Mouse (Mus musculus) heart, embryonic 10.5 days (tissue): ENCODE measurements around the gene Shq1. TPM values are rescaled to one million over a fixed set of nuclear protein-coding genes. Genes with fewer than 3 reads are reported as not detected.
A peak's percentile ranks its signal among the peaks of the same experiment; 100 is the strongest.

Source experiments
- DNase-seq: peaks from one replicate; pipeline ENCODE4 v3.0.0-alpha.2; 2017; ENCODE audit warnings: low spot score
- H3K27ac ChIP-seq: fragments of 300-500 bp; sonication (generic); 2 replicates; pipeline ENCODE4 v1.5.1; 2016; ENCODE audit warnings: mild to moderate bottlenecking
- H3K27me3 ChIP-seq: fragments of 300-500 bp; sonication (generic); 2 replicates; pipeline ENCODE4 v1.6.1; 2016; ENCODE audit warnings: mild to moderate bottlenecking; ENCODE audit not compliant: poor library complexity, insufficient read depth, severe bottlenecking
- H3K36me3 ChIP-seq: fragments of 300-500 bp; sonication (generic); 2 replicates; pipeline ENCODE4 v1.6.1; 2016; ENCODE audit warnings: mild to moderate bottlenecking, moderate library complexity
- H3K4me1 ChIP-seq: fragments of 300-500 bp; sonication (generic); 2 replicates; pipeline ENCODE4 v1.6.1; 2016; ENCODE audit warnings: mild to moderate bottlenecking
- H3K4me3 ChIP-seq: fragments of 300-500 bp; sonication (generic); 2 replicates; pipeline ENCODE4 v1.5.1; 2016; ENCODE audit warnings: mild to moderate bottlenecking, moderate library complexity
- H3K9me3 ChIP-seq: fragments of 300-500 bp; sonication (generic); 2 replicates; pipeline ENCODE4 v1.6.1; 2016; ENCODE audit warnings: mild to moderate bottlenecking, moderate library complexity
- WGBS: fragments of 180-500 bp; shearing (Covaris S2); methylation state at CpG from one replicate; pipeline ENCODE4 v1.1.7; 2016; 5-methylcytosine and 5-hydroxymethylcytosine counted together
- polyA plus RNA-seq: library from polyadenylated mRNA; unstranded; fragments of >200 nt; fragmentation: Nextera tagmentation; extraction: Ambion mirVana; gene quantifications from 2 replicates; pipeline ENCODE4 v1.2.1, GENCODE M21; 2016

Shq1 gene
- polyA plus RNA-seq, 1 experiment from 2014 or later: 17.8 TPM

GRCm38 (mm10) chr6:100704574-100705365 lies 33.8 kb upstream of the Shq1 start, which contains the start of gene Gxylt2:
Gene Gxylt2, plus strand, starts transcription at chr6:100704734.
- Histone ChIP-seq H3K4me1 (peaks cover 14% of the 10 kb centered on the region), H3K4me3 (peak within 1 kb of the TSS; percentile 80), H3K9me3 (no peaks in the 10 kb centered on the region), H3K27ac (peak within 1 kb of the TSS; percentile 84), H3K36me3 (no peaks in the 10 kb centered on the region), H3K27me3 (peaks cover 35% of the 10 kb centered on the region)
- WGBS: under 1% methylated on average over 76 of the region's 77 CpGs
- peak; percentile 84 for DNase-seq

GRCm38 (mm10) chr6:100704197-100704573 lies 33.2 kb upstream of the Shq1 start:
- Histone ChIP-seq H3K9me3 (no peaks in the 10 kb centered on the region), H3K36me3 (no peaks in the 10 kb centered on the region), H3K4me1 (peaks cover 14% of the 10 kb centered on the region), H3K27ac (peak overlapping the region; percentile 84; the same call in 1 of the 2 replicates), H3K4me3 (peak overlapping the region; percentile 80), H3K27me3 (peaks cover 35% of the 10 kb centered on the region)
- 24% methylated on average over 8 of the region's 8 CpGs for WGBS
- DNase-seq: no peak

DNA sequence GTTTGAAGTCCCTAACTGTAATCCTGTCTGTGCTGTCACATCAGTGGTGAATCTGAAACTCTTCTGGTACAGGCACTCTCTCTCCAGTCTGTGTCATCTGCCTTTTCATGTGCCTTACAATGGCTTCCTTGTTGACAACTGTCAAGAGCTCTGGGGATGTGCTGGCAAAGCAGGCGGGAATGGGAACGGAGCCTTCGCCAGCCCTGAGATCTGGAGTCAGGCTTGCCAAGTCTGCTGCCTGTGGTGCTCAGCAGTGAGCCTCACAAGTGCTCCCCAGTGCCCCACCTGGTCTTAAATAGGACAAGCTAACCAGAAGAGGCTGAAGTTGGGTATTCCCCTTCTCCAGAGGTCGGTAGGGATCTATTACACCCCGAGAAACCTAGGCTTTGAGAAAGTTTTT lies 29.8 kb upstream of the Shq1 start:
- H3K27ac ChIP-seq: no peak overlapping the region
- peaks cover 29% of the 10 kb centered on the region for H3K27me3 ChIP-seq
- WGBS: 65% methylated on average over 5 of the region's 5 CpGs
- no peak overlapping the region for H3K4me3 ChIP-seq
- H3K4me1 ChIP-seq: peaks cover 14% of the 10 kb centered on the region
- peak; percentile 35 for DNase-seq
- H3K9me3 ChIP-seq: no peaks in the 10 kb centered on the region
- H3K36me3 ChIP-seq: no peaks in the 10 kb centered on the region

DNA sequence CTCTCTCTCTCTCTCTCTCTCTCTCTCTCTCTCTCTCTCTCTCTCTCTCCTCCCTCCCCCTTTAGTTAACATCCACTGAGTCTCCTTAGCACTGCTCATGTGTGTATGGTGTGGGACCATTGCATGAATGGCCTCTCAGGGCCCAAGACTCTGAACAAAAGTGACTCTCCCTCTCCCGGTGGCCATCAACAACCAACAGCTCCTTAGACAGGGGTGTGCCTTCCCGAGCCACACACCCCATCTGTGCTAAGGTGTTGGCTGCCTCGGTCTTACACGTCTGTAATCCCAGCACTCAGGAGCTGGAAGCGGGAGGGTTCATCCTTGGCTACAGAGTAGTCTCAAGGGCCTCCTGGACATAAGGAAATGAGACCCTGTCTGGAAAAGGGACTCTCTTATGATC lies 29.0 kb upstream of the Shq1 start:
- peak; percentile 67 for DNase-seq
- Histone ChIP-seq H3K4me3 (no peak overlapping the region), H3K27ac (no peak overlapping the region), H3K9me3 (no peaks in the 10 kb centered on the region), H3K36me3 (no peaks in the 10 kb centered on the region), H3K4me1 (peaks cover 8% of the 10 kb centered on the region), H3K27me3 (peaks cover 25% of the 10 kb centered on the region)
- 76% methylated on average over 5 of the region's 5 CpGs for WGBS

GRCm38 (mm10) chr6:100686341-100686740 lies 15.4 kb upstream of the Shq1 start:
- H3K36me3 ChIP-seq: no peaks in the 10 kb centered on the region
- H3K4me3 ChIP-seq: no peak overlapping the region
- no peak overlapping the region for H3K27ac ChIP-seq
- H3K4me1 ChIP-seq: no peaks in the 10 kb centered on the region
- peak; percentile 55 for DNase-seq
- 75% methylated on average over 2 of the region's 2 CpGs for WGBS
- H3K27me3 ChIP-seq: no peaks in the 10 kb centered on the region
- no peaks in the 10 kb centered on the region for H3K9me3 ChIP-seq

- Histone ChIP-seq H3K9me3 (no peaks in the 10 kb centered on the region), H3K4me1 (no peaks in the 10 kb centered on the region), H3K27ac (no peak overlapping the region), H3K4me3 (no peak overlapping the region), H3K27me3 (no peaks in the 10 kb centered on the region), H3K36me3 (no peaks in the 10 kb centered on the region)
- peak; percentile 20 for DNase-seq
- WGBS: 81% methylated on average over 2 of the region's 2 CpGs
These were observed 7.7 kb upstream of the Shq1 start for GRCm38 (mm10) chr6:100678636-100679035.

- DNase-seq: peak; percentile 54
- H3K27me3 ChIP-seq: peaks cover 5% of the 10 kb centered on the region; the same call in 1 of the 2 replicates
- H3K4me3 ChIP-seq: no peak overlapping the region
- no peaks in the 10 kb centered on the region for H3K36me3 ChIP-seq
- 86% methylated on average over 6 of the region's 7 CpGs for WGBS
- H3K4me1 ChIP-seq: no peaks in the 10 kb centered on the region; the same call in 1 of the 2 replicates
- no peak overlapping the region for H3K27ac ChIP-seq
- H3K9me3 ChIP-seq: no peaks in the 10 kb centered on the region
These were observed 5.5 kb upstream of the Shq1 start for GRCm38 (mm10) chr6:100676461-100676860.

DNA sequence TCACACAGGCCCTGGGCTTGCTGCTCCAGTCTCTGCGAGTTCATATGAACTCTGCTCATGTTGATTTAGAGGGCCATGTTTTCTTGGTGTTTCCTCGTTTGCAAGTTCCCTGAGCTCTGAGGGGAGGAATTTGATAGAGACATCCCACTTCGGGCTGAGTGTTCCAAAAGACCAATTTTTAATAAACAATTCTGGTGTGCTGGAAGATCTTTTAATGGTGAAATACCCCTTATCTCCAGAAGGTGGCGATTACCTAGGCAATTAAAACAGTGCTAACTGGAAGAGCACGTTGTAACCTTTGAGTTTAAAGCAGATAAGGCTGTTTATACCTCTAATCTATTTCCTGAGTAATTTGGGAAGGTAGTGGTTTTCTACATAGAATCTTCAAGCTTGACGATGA lies 4.0 kb upstream of the Shq1 start:
- H3K4me1 ChIP-seq: peaks cover 3% of the 10 kb centered on the region; the same call in 1 of the 2 replicates
- no peak overlapping the region for H3K27ac ChIP-seq
- no peak for DNase-seq
- no peak overlapping the region for H3K4me3 ChIP-seq
- H3K9me3 ChIP-seq: no peaks in the 10 kb centered on the region
- H3K27me3 ChIP-seq: peaks cover 5% of the 10 kb centered on the region; the same call in 1 of the 2 replicates
- H3K36me3 ChIP-seq: no peaks in the 10 kb centered on the region
- WGBS: 22% methylated on average over 6 of the region's 6 CpGs

- H3K27me3 ChIP-seq: peaks cover 5% of the 10 kb centered on the region; the same call in 1 of the 2 replicates
- H3K4me3 ChIP-seq: peak overlapping the region; percentile 96
- H3K9me3 ChIP-seq: no peaks in the 10 kb centered on the region
- no peak overlapping the region for H3K27ac ChIP-seq
- peak; percentile 38 for DNase-seq
- H3K4me1 ChIP-seq: peaks cover 10% of the 10 kb centered on the region; the same call in 1 of the 2 replicates
- H3K36me3 ChIP-seq: no peaks in the 10 kb centered on the region
- WGBS: 5% methylated on average over 7 of the region's 7 CpGs
These were observed 444 bp upstream of the Shq1 start for GRCm38 (mm10) chr6:100671401-100671800.

DNA sequence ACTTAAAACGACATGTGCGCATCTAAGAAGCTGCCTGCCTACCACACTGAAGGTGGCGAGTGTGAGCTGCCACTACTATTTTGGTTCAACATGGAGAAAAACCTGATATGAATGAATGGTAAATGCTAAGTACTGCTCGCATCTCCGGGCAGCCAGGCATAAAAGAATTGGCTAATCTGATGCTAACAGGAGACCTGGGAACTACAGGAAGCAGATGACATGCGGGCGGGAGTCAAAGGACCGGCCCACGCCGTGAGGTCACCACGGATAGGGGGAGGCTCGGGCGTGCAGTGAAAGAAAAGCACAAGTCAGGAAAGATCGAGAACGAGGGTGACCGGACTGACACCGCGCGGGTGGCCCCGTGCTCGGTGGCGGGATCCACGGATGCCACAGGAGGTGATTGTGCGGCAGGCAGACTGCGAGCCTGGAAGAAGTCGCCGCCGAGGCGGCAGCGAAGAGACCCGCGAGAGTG lies 551 bp downstream of the Shq1 start:
- WGBS: under 1% methylated on average over 29 of the region's 32 CpGs
- no peaks in the 10 kb centered on the region for H3K36me3 ChIP-seq
- peak overlapping the region; percentile 90 for H3K27ac ChIP-seq

DNA sequence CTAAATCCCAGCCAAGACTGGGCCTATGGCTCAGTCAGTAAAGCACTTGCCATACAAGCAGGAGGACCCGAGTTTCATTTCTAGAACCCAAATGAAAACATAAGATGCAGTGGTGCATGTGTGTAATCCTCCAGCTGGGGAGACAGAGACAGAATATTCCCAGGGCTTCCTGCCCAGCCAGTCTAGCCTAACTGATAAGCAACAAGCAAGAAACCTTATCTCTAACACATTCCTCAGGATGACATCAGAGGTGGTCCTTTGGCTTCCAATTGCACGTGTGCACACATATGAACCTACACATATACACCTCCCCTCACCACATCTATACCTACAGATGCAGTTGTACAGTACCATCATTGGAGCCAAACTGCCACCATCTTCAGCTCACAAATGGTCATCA lies 2.1 kb downstream of the Shq1 start:
- Histone ChIP-seq H3K27me3 (peaks cover 5% of the 10 kb centered on the region; the same call in 1 of the 2 replicates), H3K4me1 (peaks cover 10% of the 10 kb centered on the region; the same call in 1 of the 2 replicates), H3K4me3 (no peak overlapping the region), H3K9me3 (no peaks in the 10 kb centered on the region), H3K36me3 (peaks cover 10% of the 10 kb centered on the region; the same call in 1 of the 2 replicates), H3K27ac (no peak overlapping the region)
- WGBS: 35% methylated on average over 2 of the region's 2 CpGs
- DNase-seq: no peak

More for the DNA sequence above, 551 bp downstream of the Shq1 start:
- peak; percentile 80 for DNase-seq
- peaks cover 10% of the 10 kb centered on the region; the same call in 1 of the 2 replicates for H3K4me1 ChIP-seq
- peaks cover 5% of the 10 kb centered on the region; the same call in 1 of the 2 replicates for H3K27me3 ChIP-seq
- H3K4me3 ChIP-seq: peak overlapping the region; percentile 96
- no peaks in the 10 kb centered on the region for H3K9me3 ChIP-seq

- Histone ChIP-seq H3K27me3 (peaks cover 5% of the 10 kb centered on the region; the same call in 1 of the 2 replicates), H3K36me3 (peaks cover 22% of the 10 kb centered on the region; the same call in 1 of the 2 replicates), H3K4me1 (peaks cover 10% of the 10 kb centered on the region; the same call in 1 of the 2 replicates), H3K27ac (no peak overlapping the region), H3K9me3 (no peaks in the 10 kb centered on the region), H3K4me3 (no peak overlapping the region)
- WGBS: 90% methylated on average over 8 of the region's 8 CpGs
- no peak for DNase-seq
These were observed 3.3 kb downstream of the Shq1 start for GRCm38 (mm10) chr6:100667644-100668043.

GRCm38 (mm10) chr6:100662224-100662623 lies 8.7 kb downstream of the Shq1 start:
- Histone ChIP-seq H3K4me3 (no peak overlapping the region), H3K9me3 (no peaks in the 10 kb centered on the region), H3K27me3 (no peaks in the 10 kb centered on the region), H3K4me1 (peaks cover 6% of the 10 kb centered on the region), H3K27ac (no peak overlapping the region), H3K36me3 (peaks cover 25% of the 10 kb centered on the region)
- 67% methylated on average over 6 of the region's 6 CpGs for WGBS
- DNase-seq: peak; percentile 27
